Mouse (Mus musculus): Measurements from ENCODE around the gene Smarcc1. TPM values are rescaled to one million over a fixed set of nuclear protein-coding genes. Genes with fewer than 3 reads are reported as not detected.

The Smarcc1 gene
- polyA plus RNA-seq, 1 experiment: 220 TPM

DNA sequence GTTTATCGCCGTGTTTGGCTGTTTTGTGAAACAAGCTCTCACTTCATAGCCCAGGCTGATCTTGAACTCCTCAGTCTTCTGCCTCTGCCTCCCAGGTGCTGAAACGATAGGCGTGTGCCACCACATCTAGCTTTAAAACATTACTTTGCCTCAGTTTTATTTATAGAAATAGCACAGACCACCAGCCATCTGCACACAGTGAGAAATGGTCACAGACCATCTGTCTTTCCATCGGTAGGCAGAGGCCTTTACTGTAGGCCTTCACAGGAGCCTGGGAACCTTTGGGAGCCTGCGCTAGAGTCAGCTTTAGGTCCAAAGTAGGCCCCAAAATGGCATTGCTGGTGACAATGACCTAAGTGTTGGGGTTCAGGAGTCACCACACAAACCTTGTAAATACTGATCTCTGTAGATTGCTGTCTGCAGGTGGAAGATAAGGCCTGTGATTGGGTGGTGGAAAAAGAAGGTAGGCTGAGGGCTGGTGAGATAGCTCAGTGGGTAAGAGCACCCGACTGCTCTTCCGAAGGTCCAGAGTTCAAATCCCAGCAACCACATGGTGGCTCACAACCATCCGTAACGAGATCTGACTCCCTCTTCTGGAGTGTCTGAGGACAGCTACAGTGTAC lies 166.7 kb downstream of the Smarcc1 start:
- no peaks in the 10 kb centered on the region for H3K4me1 ChIP-seq (ENCODE audit: control insufficient read depth, insufficient read depth, low read length)
- no peaks in the 10 kb centered on the region for H3K9me3 ChIP-seq (replicated peaks; ENCODE audit: control insufficient read depth, insufficient read depth, low read length, poor library complexity, severe bottlenecking)
- no peak overlapping the region for H3K4me3 ChIP-seq (ENCODE audit: low read depth, low read length)
- H3K9ac ChIP-seq (ENCODE audit: low read depth, poor library complexity, severe bottlenecking): no peak overlapping the region
- no peak for TF ChIP-seq CTCF (IDR thresholded peaks at IDR 0.05; ENCODE audit: low read depth, low read length)
- TF ChIP-seq EP300 (IDR thresholded peaks at IDR 0.05; ENCODE audit: insufficient read depth, low read depth, low read length): no peak
- TF ChIP-seq POLR2A (IDR thresholded peaks at IDR 0.05; ENCODE audit: insufficient read depth, low read length): no peak
- H3K27me3 ChIP-seq (ENCODE audit: control insufficient read depth, insufficient read depth, low read length, poor library complexity, severe bottlenecking): no peaks in the 10 kb centered on the region
- no peaks in the 10 kb centered on the region for H3K36me3 ChIP-seq (ENCODE audit: control insufficient read depth, insufficient read depth, low read length, poor library complexity, severe bottlenecking)
- H3K27ac ChIP-seq (ENCODE audit: insufficient read depth, low read length): no peak overlapping the region

DNA sequence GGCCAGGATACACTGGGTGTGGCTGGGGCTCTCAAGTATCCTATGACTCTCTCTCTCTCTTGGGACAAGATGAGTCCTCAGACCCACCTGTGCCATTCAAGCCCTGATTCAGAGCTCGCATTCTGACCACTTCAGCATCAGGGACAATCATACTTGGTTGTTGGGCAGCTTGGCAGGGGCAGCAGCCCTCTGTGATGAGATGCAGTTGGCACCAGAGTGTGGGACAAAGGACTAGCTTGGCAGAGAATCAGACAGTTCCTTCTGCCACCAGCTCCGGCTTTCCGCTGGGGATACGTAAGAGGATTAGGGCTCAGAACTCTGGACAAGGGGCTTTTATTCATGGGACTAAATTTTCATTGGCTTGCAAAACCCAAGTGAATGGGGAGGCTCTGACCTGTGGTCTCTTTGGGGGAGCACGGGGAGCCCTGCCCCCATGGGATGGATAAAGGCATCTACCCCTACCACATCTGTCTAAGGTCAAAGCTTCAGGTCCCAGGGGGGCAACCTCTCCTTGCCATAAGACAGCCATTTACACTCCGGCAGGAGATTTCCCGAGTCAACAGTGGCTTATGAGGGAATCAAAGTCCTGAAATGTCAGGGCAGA lies 169.9 kb downstream of the Smarcc1 start:
- TF ChIP-seq POLR2A (IDR thresholded peaks at IDR 0.05; ENCODE audit: insufficient read depth, low read length) (no peak), CTCF (IDR thresholded peaks at IDR 0.05; ENCODE audit: low read depth, low read length) (no peak), EP300 (IDR thresholded peaks at IDR 0.05; ENCODE audit: insufficient read depth, low read depth, low read length) (no peak)
- H3K27ac ChIP-seq (ENCODE audit: insufficient read depth, low read length): no peak overlapping the region
- H3K9me3 ChIP-seq (replicated peaks; ENCODE audit: control insufficient read depth, insufficient read depth, low read length, poor library complexity, severe bottlenecking): no peaks in the 10 kb centered on the region
- no peaks in the 10 kb centered on the region for H3K27me3 ChIP-seq (ENCODE audit: control insufficient read depth, insufficient read depth, low read length, poor library complexity, severe bottlenecking)
- H3K9ac ChIP-seq (ENCODE audit: low read depth, poor library complexity, severe bottlenecking): no peak overlapping the region
- no peaks in the 10 kb centered on the region for H3K36me3 ChIP-seq (ENCODE audit: control insufficient read depth, insufficient read depth, low read length, poor library complexity, severe bottlenecking)
- H3K4me3 ChIP-seq (ENCODE audit: low read depth, low read length): no peak overlapping the region
- no peaks in the 10 kb centered on the region for H3K4me1 ChIP-seq (ENCODE audit: control insufficient read depth, insufficient read depth, low read length)

Other genes with a start within 250 kb of the Smarcc1 start
- gene Cdc25a, start 242.1 kb upstream of the Smarcc1 start, polyA plus RNA-seq (2011; ENCODE audit: insufficient read depth, insufficient read length, low read depth, missing spikeins): 74.3 and 75.6 TPM in 2 replicates
- gene Map4, start 186.2 kb upstream of the Smarcc1 start, polyA plus RNA-seq (2011; ENCODE audit: insufficient read depth, insufficient read length, low read depth, missing spikeins): 161 and 185 TPM in 2 replicates
- 108 and 140 TPM in 2 replicates for gene Dhx30, start 122 bp downstream of the Smarcc1 start, polyA plus RNA-seq (2011; ENCODE audit: insufficient read depth, insufficient read length, low read depth, missing spikeins)
- 1.0 and 1.2 TPM in 2 replicates for gene Cspg5, start 126.1 kb downstream of the Smarcc1 start, polyA plus RNA-seq (2011; ENCODE audit: insufficient read depth, insufficient read length, low read depth, missing spikeins)
- gene Elp6, start 187.5 kb downstream of the Smarcc1 start, polyA plus RNA-seq (2011; ENCODE audit: insufficient read depth, insufficient read length, low read depth, missing spikeins): 8.5 and 9.0 TPM in 2 replicates
- 25.8 and 35.7 TPM in 2 replicates for gene Scap, start 215.6 kb downstream of the Smarcc1 start, polyA plus RNA-seq (2011; ENCODE audit: insufficient read depth, insufficient read length, low read depth, missing spikeins)